Mouse (Mus musculus) heart, embryonic 10.5 days (tissue): ENCODE measurements at regions not wholly inside any gene's neighbourhood (a gene's known extent, or its start where the extent isn't known, plus 50 kb on each side); places are given as distances from the start of the nearest gene placed in this dataset.
A peak's percentile ranks its signal among the peaks of the same experiment; 100 is the strongest.
"Not testable (repeated sequence)": the region's sequence is repeated elsewhere in the genome, so short reads cannot be mapped to it uniquely, and the experiment has no call there.

Experiments
- DNase-seq: peaks from one replicate; pipeline ENCODE4 v3.0.0-alpha.2; 2017; ENCODE audit warnings: low spot score
- H3K27ac ChIP-seq: fragments of 300-500 bp; sonication (generic); 2 replicates; pipeline ENCODE4 v1.5.1; 2016; ENCODE audit warnings: mild to moderate bottlenecking
- H3K27me3 ChIP-seq: fragments of 300-500 bp; sonication (generic); 2 replicates; pipeline ENCODE4 v1.6.1; 2016; ENCODE audit warnings: mild to moderate bottlenecking; ENCODE audit not compliant: poor library complexity, insufficient read depth, severe bottlenecking
- H3K36me3 ChIP-seq: fragments of 300-500 bp; sonication (generic); 2 replicates; pipeline ENCODE4 v1.6.1; 2016; ENCODE audit warnings: mild to moderate bottlenecking, moderate library complexity
- H3K4me1 ChIP-seq: fragments of 300-500 bp; sonication (generic); 2 replicates; pipeline ENCODE4 v1.6.1; 2016; ENCODE audit warnings: mild to moderate bottlenecking
- H3K4me3 ChIP-seq: fragments of 300-500 bp; sonication (generic); 2 replicates; pipeline ENCODE4 v1.5.1; 2016; ENCODE audit warnings: mild to moderate bottlenecking, moderate library complexity
- H3K9me3 ChIP-seq: fragments of 300-500 bp; sonication (generic); 2 replicates; pipeline ENCODE4 v1.6.1; 2016; ENCODE audit warnings: mild to moderate bottlenecking, moderate library complexity
- WGBS: fragments of 180-500 bp; shearing (Covaris S2); methylation state at CpG from one replicate; pipeline ENCODE4 v1.1.7; 2016; 5-methylcytosine and 5-hydroxymethylcytosine counted together

GRCm38 (mm10) chr2:39420696-39421095, 194.4 kb upstream of the Ppp6c start:
- Histone ChIP-seq H3K27ac (no peak overlapping the region), H3K9me3 (peaks cover 5% of the 10 kb centered on the region; the same call in 1 of the 2 replicates), H3K4me3 (no peak overlapping the region), H3K4me1 (no peaks in the 10 kb centered on the region), H3K36me3 (no peaks in the 10 kb centered on the region), H3K27me3 (no peaks in the 10 kb centered on the region)
- WGBS: 92% methylated on average over 25 of the region's 25 CpGs
- DNase-seq: no peak

- no peaks in the 10 kb centered on the region for H3K36me3 ChIP-seq
- H3K4me3 ChIP-seq: no peak overlapping the region
- no peaks in the 10 kb centered on the region for H3K4me1 ChIP-seq
- DNase-seq: no peak
- no peak overlapping the region for H3K27ac ChIP-seq
- no peaks in the 10 kb centered on the region for H3K9me3 ChIP-seq
- no peaks in the 10 kb centered on the region for H3K27me3 ChIP-seq
- WGBS: 46% methylated on average over 2 of the region's 2 CpGs
Measured at GRCm38 (mm10) chr2:39400336-39400735, 174.1 kb upstream of the Ppp6c start.

GRCm38 (mm10) chr2:39399523-39399922, 173.3 kb upstream of the Ppp6c start:
- Histone ChIP-seq H3K27me3 (no peaks in the 10 kb centered on the region), H3K9me3 (no peaks in the 10 kb centered on the region), H3K4me3 (no peak overlapping the region), H3K4me1 (no peaks in the 10 kb centered on the region), H3K27ac (no peak overlapping the region), H3K36me3 (no peaks in the 10 kb centered on the region)
- DNase-seq: no peak
- WGBS: 67% methylated on average over 2 of the region's 2 CpGs

- H3K4me3 ChIP-seq: no peak overlapping the region
- no peak overlapping the region for H3K27ac ChIP-seq
- no peaks in the 10 kb centered on the region for H3K36me3 ChIP-seq
- H3K4me1 ChIP-seq: no peaks in the 10 kb centered on the region
- DNase-seq: no peak
- no peaks in the 10 kb centered on the region for H3K9me3 ChIP-seq
- 53% methylated on average over 3 of the region's 3 CpGs for WGBS
- no peaks in the 10 kb centered on the region for H3K27me3 ChIP-seq
Measured at GRCm38 (mm10) chr2:39394643-39395042, 168.4 kb upstream of the Ppp6c start.

- no peaks in the 10 kb centered on the region for H3K4me1 ChIP-seq
- H3K4me3 ChIP-seq: no peak overlapping the region
- WGBS: 86% methylated on average over 3 of the region's 3 CpGs
- no peaks in the 10 kb centered on the region for H3K9me3 ChIP-seq
- DNase-seq: no peak
- no peak overlapping the region for H3K27ac ChIP-seq
- H3K36me3 ChIP-seq: no peaks in the 10 kb centered on the region
- H3K27me3 ChIP-seq: no peaks in the 10 kb centered on the region
Measured at GRCm38 (mm10) chr2:39377264-39377663, 151.0 kb upstream of the Ppp6c start.

GRCm38 (mm10) chr2:39373068-39373779, 147.0 kb upstream of the Ppp6c start:
- Histone ChIP-seq H3K4me1 (no peaks in the 10 kb centered on the region), H3K4me3 (no peak overlapping the region), H3K36me3 (no peaks in the 10 kb centered on the region), H3K27ac (no peak overlapping the region), H3K27me3 (no peaks in the 10 kb centered on the region), H3K9me3 (no peaks in the 10 kb centered on the region)
- peak; percentile 96 for DNase-seq
- 14% methylated on average over 7 of the region's 7 CpGs for WGBS

- Histone ChIP-seq H3K9me3 (no peaks in the 10 kb centered on the region), H3K27me3 (no peaks in the 10 kb centered on the region), H3K4me3 (no peak overlapping the region), H3K4me1 (no peaks in the 10 kb centered on the region), H3K36me3 (no peaks in the 10 kb centered on the region), H3K27ac (no peak overlapping the region)
- WGBS: 80% methylated on average over 3 of the region's 3 CpGs
- no peak for DNase-seq
Measured at GRCm38 (mm10) chr2:39344207-39344606, 118.0 kb upstream of the Ppp6c start.

GRCm38 (mm10) chr2:39340406-39340805, 114.2 kb upstream of the Ppp6c start:
- H3K27ac ChIP-seq: no peak overlapping the region
- no peaks in the 10 kb centered on the region for H3K4me1 ChIP-seq
- 71% methylated on average over 3 of the region's 3 CpGs for WGBS
- H3K4me3 ChIP-seq: no peak overlapping the region
- H3K36me3 ChIP-seq: no peaks in the 10 kb centered on the region
- H3K9me3 ChIP-seq: no peaks in the 10 kb centered on the region
- DNase-seq: no peak
- H3K27me3 ChIP-seq: no peaks in the 10 kb centered on the region

GRCm38 (mm10) chr2:39338832-39339649, 112.8 kb upstream of the Ppp6c start:
- no peaks in the 10 kb centered on the region for H3K9me3 ChIP-seq
- H3K27ac ChIP-seq: no peak overlapping the region
- H3K36me3 ChIP-seq: no peaks in the 10 kb centered on the region
- 79% methylated on average over 9 of the region's 9 CpGs for WGBS
- no peak for DNase-seq
- H3K4me3 ChIP-seq: no peak overlapping the region
- H3K4me1 ChIP-seq: no peaks in the 10 kb centered on the region
- H3K27me3 ChIP-seq: no peaks in the 10 kb centered on the region

- Histone ChIP-seq H3K4me3 (no peak overlapping the region), H3K27me3 (no peaks in the 10 kb centered on the region), H3K9me3 (no peaks in the 10 kb centered on the region), H3K36me3 (no peaks in the 10 kb centered on the region), H3K4me1 (no peaks in the 10 kb centered on the region), H3K27ac (no peak overlapping the region)
- WGBS: 87% methylated on average over 1 of the region's 1 CpGs
- DNase-seq: no peak
Measured at GRCm38 (mm10) chr2:39337524-39337923, 111.3 kb upstream of the Ppp6c start.

- no peaks in the 10 kb centered on the region for H3K36me3 ChIP-seq
- peak overlapping the region; percentile 36; the same call in 1 of the 2 replicates for H3K27ac ChIP-seq
- H3K9me3 ChIP-seq: no peaks in the 10 kb centered on the region
- WGBS: 53% methylated on average over 9 of the region's 9 CpGs
- no peak for DNase-seq
- H3K27me3 ChIP-seq: no peaks in the 10 kb centered on the region
- peak overlapping the region; percentile 24; the same call in 1 of the 2 replicates for H3K4me3 ChIP-seq
- no peaks in the 10 kb centered on the region for H3K4me1 ChIP-seq
Measured at GRCm38 (mm10) chr2:39325715-39326493, 99.7 kb upstream of the Ppp6c start.

GRCm38 (mm10) chr2:39325122-39325521, 98.9 kb upstream of the Ppp6c start:
- not testable (repeated sequence) for H3K36me3 ChIP-seq, H3K27me3 ChIP-seq, H3K9me3 ChIP-seq, H3K4me3 ChIP-seq, H3K4me1 ChIP-seq, H3K27ac ChIP-seq
- peak; percentile 78 for DNase-seq
- 58% methylated on average over 3 of the region's 3 CpGs for WGBS
